Mouse (Mus musculus) neural tube, embryonic 13.5 days (tissue): ENCODE measurements around the gene Rnf167. TPM values are rescaled to one million over a fixed set of nuclear protein-coding genes. Genes with fewer than 3 reads are reported as not detected.
A peak's percentile ranks its signal among the peaks of the same experiment; 100 is the strongest.

Source experiments
- ATAC-seq: fragments of 200-750 bp; cut with Nextera tagmentation; 2 replicates; pipeline ENCODE4 v1.8.0; 2017; ENCODE audit warnings: low read depth, mild to moderate bottlenecking, moderate TSS enrichment, moderate library complexity
- H3K27ac ChIP-seq: fragments of 300-500 bp; sonication (generic); replicated peaks from 2 replicates; pipeline ENCODE4 v1.5.1; 2015; ENCODE audit warnings: moderate library complexity, mild to moderate bottlenecking, inconsistent platforms
- H3K27me3 ChIP-seq: fragments of 300-500 bp; sonication (generic); 2 replicates; pipeline ENCODE4 v1.6.1; 2015; ENCODE audit warnings: mild to moderate bottlenecking, inconsistent platforms
- H3K36me3 ChIP-seq: fragments of 300-500 bp; sonication (generic); 2 replicates; pipeline ENCODE4 v1.6.1; 2015; ENCODE audit warnings: mild to moderate bottlenecking, inconsistent platforms
- H3K4me1 ChIP-seq: fragments of 300-500 bp; sonication (generic); replicated peaks from 2 replicates; pipeline ENCODE4 v1.6.1; 2015; ENCODE audit warnings: inconsistent platforms
- H3K4me2 ChIP-seq: fragments of 300-500 bp; sonication (generic); 2 replicates; pipeline ENCODE4 v1.6.1; 2015; ENCODE audit warnings: inconsistent platforms, mild to moderate bottlenecking, moderate library complexity
- H3K4me3 ChIP-seq: fragments of 300-500 bp; sonication (generic); 2 replicates; pipeline ENCODE4 v1.5.1; 2015; ENCODE audit warnings: mild to moderate bottlenecking, inconsistent platforms
- H3K9ac ChIP-seq: fragments of 300-500 bp; sonication (generic); 2 replicates; pipeline ENCODE4 v1.6.1; 2015; ENCODE audit warnings: moderate library complexity, mild to moderate bottlenecking, inconsistent platforms
- H3K9me3 ChIP-seq: fragments of 300-500 bp; sonication (generic); 2 replicates; pipeline ENCODE4 v1.6.1; 2016; ENCODE audit warnings: inconsistent platforms
- WGBS: fragments of 180-500 bp; shearing (Covaris S2); methylation state at CpG from one replicate; pipeline ENCODE4 v1.1.7; 2015; 5-methylcytosine and 5-hydroxymethylcytosine counted together
- polyA plus RNA-seq: library from polyadenylated mRNA; unstranded; fragments of >200 nt; fragmentation: Nextera tagmentation; extraction: Ambion mirVana; gene quantifications from 2 replicates; pipeline ENCODE4 v1.2.1, GENCODE M21; 2015

Rnf167 gene
- polyA plus RNA-seq, 1 experiment from 2014 or later: 106 TPM

DNA sequence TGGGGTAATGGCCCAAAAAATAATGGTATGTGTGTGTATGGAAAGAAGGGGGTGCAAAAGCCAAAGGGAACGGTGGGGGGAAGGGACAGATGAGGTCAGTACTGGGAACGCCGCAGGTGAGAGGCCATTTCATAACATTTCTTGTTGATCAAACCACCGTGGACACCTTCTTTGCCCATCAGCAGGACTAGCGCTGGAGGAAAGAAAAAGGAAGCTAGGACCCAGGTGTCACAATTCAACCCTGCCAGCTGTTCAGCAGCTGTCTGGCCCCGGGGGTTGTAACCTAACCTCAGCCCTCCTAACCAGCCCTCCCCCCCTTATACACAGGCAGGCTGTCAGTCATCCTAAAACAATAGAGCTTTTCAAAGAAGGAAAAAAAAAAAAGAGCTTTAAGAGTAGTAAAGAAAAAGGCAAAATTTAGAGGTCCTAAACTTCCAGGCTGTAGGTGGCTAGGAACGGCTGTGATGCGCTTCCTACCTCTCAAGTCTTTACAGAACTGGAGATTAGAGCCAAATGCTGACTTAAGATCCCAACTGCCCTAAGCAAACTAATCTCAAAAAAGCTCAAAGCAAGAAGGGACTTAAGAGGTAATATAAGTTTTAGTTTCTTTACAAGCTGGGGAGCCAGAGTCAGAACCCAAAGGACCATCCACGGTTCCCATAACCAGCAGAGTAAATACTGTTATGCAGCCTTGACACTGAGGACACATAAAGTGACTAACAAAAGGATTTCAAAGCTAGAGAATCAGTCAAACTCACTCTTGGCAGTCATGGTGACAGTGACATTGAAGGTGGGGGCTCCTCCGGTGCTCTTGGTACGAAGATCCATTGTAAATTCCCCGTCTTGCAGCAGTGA, 5.2 kb downstream of the Rnf167 start:
- Histone ChIP-seq H3K4me3 (peak overlapping the region; percentile 100), H3K36me3 (peaks cover 42% of the 10 kb centered on the region), H3K4me1 (peaks cover 72% of the 10 kb centered on the region), H3K9ac (peak overlapping the region; percentile 98), H3K27me3 (no peaks in the 10 kb centered on the region), H3K9me3 (no peaks in the 10 kb centered on the region), H3K27ac (no peak overlapping the region), H3K4me2 (peak overlapping the region; percentile 92)
- WGBS: 70% methylated on average over 12 of the region's 12 CpGs
- no peak for ATAC-seq

DNA sequence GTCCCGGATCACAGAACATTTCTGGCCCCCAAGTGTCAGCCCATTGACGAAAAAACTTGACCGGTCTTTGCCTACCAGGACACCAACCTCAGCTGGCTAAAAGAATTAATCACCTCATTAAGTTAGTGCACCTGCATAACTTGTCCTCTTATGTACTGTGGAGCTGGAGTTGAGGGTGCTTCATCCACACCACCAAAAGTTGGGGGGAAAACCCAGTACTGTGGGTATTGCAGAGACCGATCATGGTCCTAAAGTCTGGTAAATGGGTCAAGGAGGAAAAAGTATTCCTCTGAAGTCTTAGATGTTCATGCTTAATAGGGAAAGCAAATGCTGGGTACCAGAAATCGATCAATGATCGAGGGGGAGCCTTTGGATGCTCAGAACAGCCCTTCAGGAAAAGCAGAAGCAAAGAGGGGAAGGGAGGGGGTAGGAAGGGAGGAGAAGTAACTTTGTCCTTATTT, 5.9 kb downstream of the Rnf167 start:
- H3K9ac ChIP-seq: peak overlapping the region; percentile 98
- 62% methylated on average over 6 of the region's 6 CpGs for WGBS
- H3K27ac ChIP-seq: peak overlapping the region; percentile 98
- peaks cover 69% of the 10 kb centered on the region for H3K4me1 ChIP-seq
- no peaks in the 10 kb centered on the region for H3K9me3 ChIP-seq
- H3K36me3 ChIP-seq: peaks cover 42% of the 10 kb centered on the region
- H3K4me3 ChIP-seq: peak overlapping the region; percentile 100
- no peaks in the 10 kb centered on the region for H3K27me3 ChIP-seq
- H3K4me2 ChIP-seq: peak overlapping the region; percentile 92
- no peak for ATAC-seq

DNA sequence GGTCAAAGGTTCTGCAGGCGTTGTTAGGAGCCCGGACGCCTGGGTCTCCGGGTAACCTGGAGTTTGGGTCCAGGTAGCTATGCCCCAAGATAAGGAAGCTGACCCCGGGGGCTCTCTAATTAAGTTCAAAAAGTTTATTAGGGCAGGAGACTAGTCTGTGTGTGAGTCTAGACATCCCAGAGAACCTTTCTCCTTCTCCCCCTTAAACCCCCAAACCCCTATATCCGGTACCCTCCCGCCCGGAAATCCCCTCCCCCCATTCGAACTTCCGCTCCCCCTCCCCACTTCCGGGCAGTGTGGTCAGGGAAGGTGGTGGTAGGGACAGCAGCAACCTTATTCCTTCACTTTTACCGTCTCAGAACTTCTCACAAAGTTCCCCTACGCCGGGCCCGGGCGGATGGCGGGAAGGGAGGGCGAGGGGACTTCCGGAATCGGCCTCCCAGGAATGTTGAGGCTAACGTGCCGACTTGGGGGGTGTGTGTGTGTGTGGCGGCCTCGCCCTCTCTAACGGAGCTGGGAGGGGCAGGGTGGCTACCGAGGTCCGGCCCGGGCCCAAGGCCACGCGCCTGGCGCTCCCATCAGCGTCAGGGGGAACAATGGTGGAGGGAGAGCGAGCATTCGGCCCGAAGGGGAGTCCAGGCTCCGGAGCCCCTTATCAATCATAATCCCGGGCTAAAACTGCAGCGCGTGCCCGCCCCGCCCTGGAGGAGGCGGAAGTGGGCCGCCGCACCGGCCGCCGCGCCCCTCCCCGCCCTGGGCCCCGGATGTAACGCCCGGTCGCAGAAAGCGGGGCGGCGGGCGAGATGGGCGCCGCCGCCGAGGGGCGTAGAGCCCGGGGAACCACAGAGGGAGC, 6.5 kb downstream of the Rnf167 start:
- WGBS: under 1% methylated on average over 44 of the region's 63 CpGs
- H3K4me1 ChIP-seq: peaks cover 62% of the 10 kb centered on the region

DNA sequence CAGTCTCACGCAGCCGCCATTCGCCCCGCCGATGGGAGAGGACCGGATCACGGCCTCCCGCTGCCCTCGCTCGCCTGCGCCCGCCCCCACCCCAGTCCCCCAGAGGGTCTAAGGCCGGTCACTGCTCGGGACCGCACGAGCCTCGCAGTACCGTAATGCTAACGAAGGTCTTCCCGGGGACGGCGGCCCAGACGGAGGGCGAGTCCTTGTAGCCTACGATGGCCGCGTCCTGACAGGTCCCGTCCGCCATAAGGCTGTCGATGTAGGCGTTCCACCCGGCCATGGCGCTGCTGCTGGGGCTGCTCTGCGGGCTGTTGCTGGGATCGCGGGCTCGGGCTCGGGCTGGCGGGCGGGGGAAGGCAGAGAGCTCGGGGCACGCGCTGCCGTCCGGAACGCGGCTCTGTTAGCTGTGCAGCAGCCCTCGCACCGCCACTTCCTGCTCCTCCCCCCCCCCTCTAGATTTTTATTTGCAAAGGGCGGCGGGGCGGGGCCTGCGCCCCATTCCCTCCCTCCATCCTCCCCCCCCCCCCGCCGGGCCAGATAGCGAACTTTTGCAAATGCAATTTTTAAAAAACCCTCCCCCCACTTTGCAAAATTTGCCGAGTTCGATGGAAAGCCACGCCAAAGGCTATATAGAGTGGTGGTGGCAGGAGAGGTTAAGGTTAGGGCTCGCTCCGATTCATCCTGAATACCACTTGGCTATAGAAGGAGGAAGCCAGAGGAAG, 7.3 kb downstream of the Rnf167 start, which contains the start of gene Pfn1:
Pfn1 (minus strand) TSS at position 447 of the 725 bp plus-strand sequence.
- Histone ChIP-seq H3K4me2 (peak within 1 kb of the TSS; percentile 92), H3K4me1 (peaks cover 54% of the 10 kb centered on the region), H3K27ac (peak within 1 kb of the TSS; percentile 98), H3K9me3 (no peaks in the 10 kb centered on the region), H3K36me3 (peaks cover 35% of the 10 kb centered on the region), H3K27me3 (no peaks in the 10 kb centered on the region), H3K9ac (peak within 1 kb of the TSS; percentile 98), H3K4me3 (peak within 1 kb of the TSS; percentile 100)
- peak; percentile 64 for ATAC-seq
- under 1% methylated on average over 56 of the region's 61 CpGs for WGBS

More for the DNA sequence above, 6.5 kb downstream of the Rnf167 start:
- peak; percentile 54 for ATAC-seq
- Histone ChIP-seq H3K9me3 (no peaks in the 10 kb centered on the region), H3K27me3 (no peaks in the 10 kb centered on the region), H3K4me3 (peak overlapping the region; percentile 100), H3K36me3 (peaks cover 42% of the 10 kb centered on the region), H3K9ac (peak overlapping the region; percentile 98), H3K27ac (peak overlapping the region; percentile 98), H3K4me2 (peak overlapping the region; percentile 92)

DNA sequence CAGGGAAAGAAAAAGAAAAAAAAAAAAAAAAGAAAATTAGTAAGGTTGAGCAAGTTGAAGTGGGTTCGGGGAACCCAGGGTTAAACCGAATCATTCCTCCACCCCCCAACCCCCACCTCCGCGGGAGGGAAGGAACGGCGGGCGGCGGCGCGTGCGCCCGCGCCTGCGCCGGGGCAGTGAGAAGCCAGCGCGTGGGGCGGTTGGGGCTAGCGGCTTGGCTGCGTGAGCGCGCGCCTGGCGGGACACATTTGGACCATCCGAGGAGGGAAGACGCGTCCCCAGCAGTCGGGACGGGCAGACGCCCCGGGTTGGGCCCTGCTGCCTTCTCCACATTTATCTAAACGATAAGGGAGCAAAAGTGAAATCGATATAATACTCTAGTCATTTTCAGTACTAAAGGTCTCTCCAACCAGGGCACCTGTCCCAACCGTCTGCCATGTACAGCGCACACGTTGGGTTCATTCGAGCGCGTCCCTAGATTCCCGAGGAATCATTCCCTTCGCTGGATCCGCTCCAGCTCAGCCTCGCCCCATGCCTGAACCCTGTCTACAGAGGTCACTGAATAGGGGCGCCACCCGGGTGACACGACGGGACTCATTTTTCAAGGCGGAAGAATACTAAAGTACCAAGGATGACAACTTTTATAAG, 8.0 kb downstream of the Rnf167 start:
- Histone ChIP-seq H3K9ac (peak overlapping the region; percentile 98), H3K27me3 (no peaks in the 10 kb centered on the region), H3K4me3 (peak overlapping the region; percentile 100), H3K36me3 (peaks cover 28% of the 10 kb centered on the region), H3K4me2 (peak overlapping the region; percentile 92), H3K9me3 (no peaks in the 10 kb centered on the region), H3K4me1 (peaks cover 54% of the 10 kb centered on the region), H3K27ac (peak overlapping the region; percentile 98)
- under 1% methylated on average over 46 of the region's 48 CpGs for WGBS
- ATAC-seq: peak; percentile 60

DNA sequence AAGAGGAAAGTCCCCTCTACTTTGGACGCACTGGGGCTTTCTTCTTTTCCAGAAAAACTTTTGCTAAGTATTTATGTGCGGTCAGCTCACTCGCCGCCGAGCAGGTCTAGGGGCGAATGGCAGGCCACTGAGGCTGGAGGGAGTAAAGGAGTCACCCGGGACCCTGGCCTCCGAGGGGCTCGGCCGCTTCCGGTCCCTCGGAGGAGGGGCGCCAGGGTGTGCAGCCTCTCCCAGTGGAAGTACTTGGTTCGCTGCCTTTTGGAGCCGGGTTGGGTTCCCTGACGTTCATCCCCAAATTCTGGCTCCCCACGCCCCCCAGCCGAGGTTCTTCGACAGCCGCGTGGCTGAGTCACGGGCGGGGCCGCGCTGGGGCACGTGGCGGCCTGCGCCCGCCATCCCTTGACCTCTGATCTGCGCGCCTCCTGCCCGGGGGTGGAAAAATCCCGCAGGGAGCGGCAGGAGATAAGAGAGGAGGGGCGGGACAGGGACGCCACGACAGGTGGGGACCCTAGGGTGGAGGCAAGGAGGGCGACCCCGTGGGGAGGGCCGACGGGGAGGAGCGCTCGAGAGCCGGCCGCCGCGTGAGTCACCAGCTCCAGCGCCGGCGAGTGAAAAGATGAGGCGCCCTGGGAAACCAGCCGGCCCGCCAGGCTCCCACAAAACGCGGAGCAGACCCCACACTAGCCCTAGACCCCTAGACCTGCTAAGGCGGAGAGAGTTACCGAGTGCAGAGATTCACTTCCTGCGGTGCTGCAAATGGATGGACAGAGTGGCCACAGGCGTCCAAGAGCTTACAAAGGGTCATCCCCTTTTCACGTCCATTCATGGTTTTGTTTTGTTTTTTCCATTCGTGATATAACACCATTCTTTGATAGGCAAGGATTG, 8.8 kb downstream of the Rnf167 start:
- ATAC-seq: peak; percentile 20; the same call in 1 of the 2 replicates
- Histone ChIP-seq H3K27me3 (no peaks in the 10 kb centered on the region), H3K4me2 (peak overlapping the region; percentile 92), H3K9me3 (no peaks in the 10 kb centered on the region), H3K9ac (peak overlapping the region; percentile 98), H3K36me3 (peaks cover 26% of the 10 kb centered on the region), H3K27ac (peak overlapping the region; percentile 98), H3K4me3 (peak overlapping the region; percentile 100), H3K4me1 (peaks cover 50% of the 10 kb centered on the region)
- WGBS: under 1% methylated on average over 54 of the region's 61 CpGs

DNA sequence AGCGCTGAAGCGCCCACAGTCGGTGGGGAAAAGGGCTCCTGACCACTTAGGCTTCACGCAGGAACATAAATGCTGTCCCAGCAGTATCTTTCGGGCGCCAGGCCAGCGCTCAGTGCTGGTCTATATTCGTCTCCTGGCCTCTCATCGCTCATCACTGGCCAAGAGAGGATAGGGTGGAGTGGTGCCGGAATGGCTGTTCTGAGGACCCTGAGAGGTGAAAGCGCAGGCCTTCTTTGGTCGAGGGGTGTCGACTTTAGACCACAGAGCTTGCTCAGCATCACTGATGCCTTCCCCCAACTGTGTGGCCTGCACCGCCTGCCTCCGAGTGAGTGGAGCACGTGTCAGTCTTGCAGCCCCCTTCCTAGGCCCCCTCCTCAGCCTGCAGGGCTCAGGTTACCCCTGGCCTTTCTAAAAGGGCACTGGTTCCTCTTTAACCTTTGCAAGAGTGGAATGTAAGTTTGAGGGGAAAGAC, 9.5 kb downstream of the Rnf167 start:
- Histone ChIP-seq H3K4me2 (peak overlapping the region; percentile 92), H3K27me3 (no peaks in the 10 kb centered on the region), H3K4me1 (peaks cover 44% of the 10 kb centered on the region), H3K9ac (peak overlapping the region; percentile 98), H3K4me3 (peak overlapping the region; percentile 100), H3K27ac (peak overlapping the region; percentile 98), H3K36me3 (peaks cover 23% of the 10 kb centered on the region), H3K9me3 (no peaks in the 10 kb centered on the region)
- no peak for ATAC-seq
- WGBS: 4% methylated on average over 16 of the region's 16 CpGs

DNA sequence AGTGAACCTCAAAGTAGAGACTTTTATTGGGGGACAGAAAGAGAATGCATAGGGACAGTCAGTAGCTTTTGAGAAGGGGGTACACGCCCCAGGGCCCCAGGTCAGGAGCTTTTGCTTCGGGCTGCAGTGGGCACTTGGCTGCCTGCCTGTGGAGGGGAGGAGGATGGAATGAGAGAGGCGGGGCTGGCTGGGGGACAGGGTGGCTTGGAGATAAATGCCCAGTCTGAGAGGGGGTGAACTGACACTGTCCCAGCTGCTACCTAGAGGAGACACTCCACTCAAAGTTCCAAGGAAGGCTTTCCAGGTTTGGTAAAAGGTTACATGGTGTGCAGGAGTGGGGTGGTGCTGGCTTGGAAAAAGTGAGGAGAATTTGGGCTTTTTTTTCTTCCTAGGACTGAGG, 9.9 kb downstream of the Rnf167 start, which contains the start of gene Eno3:
Eno3 (plus strand) TSS at position 239 of the 400 bp plus-strand sequence.
- peaks cover 21% of the 10 kb centered on the region for H3K36me3 ChIP-seq
- peak within 1 kb of the TSS; percentile 92 for H3K4me2 ChIP-seq
- peaks cover 39% of the 10 kb centered on the region for H3K4me1 ChIP-seq
- peak within 1 kb of the TSS; percentile 98 for H3K27ac ChIP-seq
- no peaks in the 10 kb centered on the region for H3K27me3 ChIP-seq
- H3K9me3 ChIP-seq: no peaks in the 10 kb centered on the region
- H3K9ac ChIP-seq: peak within 1 kb of the TSS; percentile 98
- H3K4me3 ChIP-seq: peak within 1 kb of the TSS; percentile 100
- ATAC-seq: no peak
- 7% methylated on average over 3 of the region's 3 CpGs for WGBS

DNA sequence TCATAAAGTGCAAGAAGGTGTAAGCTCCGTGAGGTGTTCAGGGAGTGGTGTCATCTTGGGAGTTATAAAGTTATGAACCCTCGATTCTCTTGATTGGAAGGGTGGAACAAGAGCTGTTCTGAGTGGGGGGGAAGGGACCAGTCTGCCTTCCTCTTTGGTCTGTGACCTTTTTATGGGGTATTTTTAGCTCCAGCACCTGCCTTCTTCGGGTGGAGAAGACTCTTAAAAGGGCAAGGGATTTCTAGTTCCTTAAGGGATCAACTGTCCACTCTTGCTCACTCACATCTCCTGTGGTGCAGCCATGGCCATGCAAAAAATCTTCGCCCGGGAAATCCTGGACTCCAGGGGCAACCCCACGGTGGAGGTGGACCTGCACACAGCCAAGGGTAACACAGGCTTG, 10.5 kb downstream of the Rnf167 start:
- Histone ChIP-seq H3K4me1 (peaks cover 33% of the 10 kb centered on the region), H3K36me3 (peaks cover 21% of the 10 kb centered on the region), H3K27me3 (no peaks in the 10 kb centered on the region), H3K27ac (no peak overlapping the region), H3K4me2 (no peak overlapping the region), H3K9ac (no peak overlapping the region), H3K4me3 (no peak overlapping the region), H3K9me3 (no peaks in the 10 kb centered on the region)
- ATAC-seq: no peak
- 55% methylated on average over 6 of the region's 6 CpGs for WGBS

DNA sequence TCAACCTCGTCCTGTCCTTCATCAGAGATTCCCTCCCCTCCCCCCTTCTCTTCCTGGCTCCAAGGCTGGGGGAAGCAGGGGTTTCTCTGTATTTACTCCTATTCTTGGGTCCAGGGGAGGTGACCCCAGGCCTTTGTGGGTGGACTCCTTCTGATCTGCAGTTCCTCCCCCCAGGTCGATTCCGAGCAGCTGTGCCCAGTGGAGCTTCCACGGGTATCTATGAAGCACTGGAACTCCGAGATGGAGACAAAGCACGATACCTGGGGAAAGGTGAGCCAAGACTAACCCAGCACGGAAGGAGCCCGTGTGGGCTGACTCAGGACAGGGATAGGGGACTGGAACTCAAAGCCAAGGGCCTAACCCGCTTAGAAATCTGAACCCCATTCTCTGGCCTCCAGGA, 11.0 kb downstream of the Rnf167 start:
- Histone ChIP-seq H3K36me3 (peaks cover 22% of the 10 kb centered on the region), H3K4me3 (no peak overlapping the region), H3K27ac (no peak overlapping the region), H3K4me1 (peaks cover 29% of the 10 kb centered on the region), H3K9me3 (no peaks in the 10 kb centered on the region), H3K4me2 (no peak overlapping the region), H3K9ac (no peak overlapping the region), H3K27me3 (no peaks in the 10 kb centered on the region)
- ATAC-seq: no peak
- 63% methylated on average over 9 of the region's 9 CpGs for WGBS
